Mouse (Mus musculus): ENCODE results near the gene Mthfd1l. TPM values are rescaled to one million over a fixed set of nuclear protein-coding genes. Genes with fewer than 3 reads are reported as not detected.
A peak's percentile ranks its signal among the peaks of the same experiment; 100 is the strongest.

Gene Mthfd1l
- polyA plus RNA-seq, 1 experiment from 2014 or later: 10.0 TPM

- no peak overlapping the region for H3K27ac ChIP-seq (replicated peaks)
- H3K36me3 ChIP-seq: peaks cover 17% of the 10 kb centered on the region
Observed at GRCm38 (mm10) chr10:3978792-3979488, 6.0 kb downstream of the Mthfd1l start.

GRCm38 (mm10) chr10:3980231-3980630 lies 7.3 kb downstream of the Mthfd1l start:
- Histone ChIP-seq H3K27me3 (no peaks in the 10 kb centered on the region), H3K9ac (no peak overlapping the region), H3K36me3 (peaks cover 17% of the 10 kb centered on the region), H3K27ac (replicated peaks) (no peak overlapping the region), H3K4me2 (replicated peaks) (no peak overlapping the region), H3K4me3 (replicated peaks) (no peak overlapping the region), H3K9me3 (replicated peaks) (no peaks in the 10 kb centered on the region), H3K4me1 (peaks cover 12% of the 10 kb centered on the region; the same call in 1 of the 2 replicates)
- 77% methylated on average over 4 of the region's 4 CpGs for WGBS
- no peak for ATAC-seq (ENCODE audit: insufficient number of reproducible peaks, low FRiP score, low TSS enrichment, low read depth)

More at GRCm38 (mm10) chr10:3978792-3979488, 6.0 kb downstream of the Mthfd1l start:
- Histone ChIP-seq H3K4me3 (replicated peaks) (no peak overlapping the region), H3K27me3 (no peaks in the 10 kb centered on the region), H3K4me1 (peaks cover 12% of the 10 kb centered on the region; the same call in 1 of the 2 replicates), H3K9me3 (replicated peaks) (no peaks in the 10 kb centered on the region), H3K9ac (no peak overlapping the region), H3K4me2 (replicated peaks) (no peak overlapping the region)
- 92% methylated on average over 5 of the region's 5 CpGs for WGBS
- no peak for ATAC-seq (ENCODE audit: insufficient number of reproducible peaks, low FRiP score, low TSS enrichment, low read depth)

- Histone ChIP-seq H3K9ac (no peak overlapping the region), H3K27me3 (no peaks in the 10 kb centered on the region), H3K4me2 (replicated peaks) (no peak overlapping the region), H3K4me1 (no peaks in the 10 kb centered on the region), H3K27ac (replicated peaks) (no peak overlapping the region), H3K4me3 (replicated peaks) (no peak overlapping the region), H3K36me3 (peaks cover 19% of the 10 kb centered on the region), H3K9me3 (replicated peaks) (no peaks in the 10 kb centered on the region)
- 91% methylated on average over 6 of the region's 6 CpGs for WGBS
- ATAC-seq (ENCODE audit: insufficient number of reproducible peaks, low FRiP score, low TSS enrichment, low read depth): no peak
Observed at GRCm38 (mm10) chr10:3990295-3990883, 17.5 kb downstream of the Mthfd1l start.

GRCm38 (mm10) chr10:3993365-3994102 lies 20.6 kb downstream of the Mthfd1l start:
- no peaks in the 10 kb centered on the region for H3K27me3 ChIP-seq
- H3K9me3 ChIP-seq (replicated peaks): no peaks in the 10 kb centered on the region
- no peak overlapping the region for H3K9ac ChIP-seq
- ATAC-seq (ENCODE audit: insufficient number of reproducible peaks, low FRiP score, low TSS enrichment, low read depth): no peak
- H3K4me2 ChIP-seq (replicated peaks): no peak overlapping the region
- H3K4me3 ChIP-seq (replicated peaks): no peak overlapping the region
- H3K36me3 ChIP-seq: peaks cover 19% of the 10 kb centered on the region
- 83% methylated on average over 8 of the region's 8 CpGs for WGBS
- no peak overlapping the region for H3K27ac ChIP-seq (replicated peaks)
- no peaks in the 10 kb centered on the region for H3K4me1 ChIP-seq

- Histone ChIP-seq H3K4me1 (no peaks in the 10 kb centered on the region), H3K4me3 (replicated peaks) (no peak overlapping the region), H3K36me3 (peaks cover 9% of the 10 kb centered on the region; the same call in 1 of the 2 replicates), H3K27me3 (no peaks in the 10 kb centered on the region), H3K27ac (replicated peaks) (no peak overlapping the region), H3K4me2 (replicated peaks) (no peak overlapping the region), H3K9ac (no peak overlapping the region), H3K9me3 (replicated peaks) (no peaks in the 10 kb centered on the region)
- 76% methylated on average over 4 of the region's 4 CpGs for WGBS
- no peak for ATAC-seq (ENCODE audit: insufficient number of reproducible peaks, low FRiP score, low TSS enrichment, low read depth)
Observed at GRCm38 (mm10) chr10:3995277-3995676, 22.4 kb downstream of the Mthfd1l start.

- H3K4me3 ChIP-seq (replicated peaks): no peak overlapping the region
- H3K4me1 ChIP-seq: no peaks in the 10 kb centered on the region
- ATAC-seq (ENCODE audit: insufficient number of reproducible peaks, low FRiP score, low TSS enrichment, low read depth): peak; percentile 55; the same call in 1 of the 2 replicates
- H3K27me3 ChIP-seq: no peaks in the 10 kb centered on the region
- peak overlapping the region; percentile 49; the same call in 1 of the 2 replicates for H3K27ac ChIP-seq (replicated peaks)
- H3K9ac ChIP-seq: no peak overlapping the region
- 44% methylated on average over 15 of the region's 15 CpGs for WGBS
- 0 out of 2 replicates have a peak, but pooled peaks cover 4% of the 10 kb centered on the region for H3K36me3 ChIP-seq
- no peak overlapping the region for H3K4me2 ChIP-seq (replicated peaks)
- H3K9me3 ChIP-seq (replicated peaks): no peaks in the 10 kb centered on the region
Observed at GRCm38 (mm10) chr10:3996170-3996876, 23.4 kb downstream of the Mthfd1l start.

- Histone ChIP-seq H3K9me3 (replicated peaks) (no peaks in the 10 kb centered on the region), H3K4me3 (replicated peaks) (no peak overlapping the region), H3K9ac (no peak overlapping the region), H3K27me3 (no peaks in the 10 kb centered on the region), H3K27ac (replicated peaks) (no peak overlapping the region), H3K4me2 (replicated peaks) (no peak overlapping the region), H3K36me3 (0 out of 2 replicates have a peak, but pooled peaks cover 3% of the 10 kb centered on the region), H3K4me1 (no peaks in the 10 kb centered on the region)
- 73% methylated on average over 7 of the region's 7 CpGs for WGBS
- no peak for ATAC-seq (ENCODE audit: insufficient number of reproducible peaks, low FRiP score, low TSS enrichment, low read depth)
Observed at GRCm38 (mm10) chr10:3997851-3998426, 25.0 kb downstream of the Mthfd1l start.

GRCm38 (mm10) chr10:4002711-4003110 lies 29.8 kb downstream of the Mthfd1l start:
- no peak overlapping the region for H3K4me2 ChIP-seq (replicated peaks)
- no peak overlapping the region for H3K4me3 ChIP-seq (replicated peaks)
- H3K4me1 ChIP-seq: peaks cover 12% of the 10 kb centered on the region
- ATAC-seq (ENCODE audit: insufficient number of reproducible peaks, low FRiP score, low TSS enrichment, low read depth): no peak
- no peaks in the 10 kb centered on the region for H3K36me3 ChIP-seq
- no peaks in the 10 kb centered on the region for H3K9me3 ChIP-seq (replicated peaks)
- no peak overlapping the region for H3K27ac ChIP-seq (replicated peaks)
- H3K9ac ChIP-seq: no peak overlapping the region
- WGBS: 77% methylated on average over 5 of the region's 5 CpGs
- no peaks in the 10 kb centered on the region for H3K27me3 ChIP-seq

GRCm38 (mm10) chr10:4005191-4005590 lies 32.3 kb downstream of the Mthfd1l start:
- ATAC-seq (ENCODE audit: insufficient number of reproducible peaks, low FRiP score, low TSS enrichment, low read depth): no peak
- Histone ChIP-seq H3K4me1 (peaks cover 12% of the 10 kb centered on the region), H3K27ac (replicated peaks) (no peak overlapping the region)

GRCm38 (mm10) chr10:4006296-4007015 lies 33.5 kb downstream of the Mthfd1l start:
- WGBS: 35% methylated on average over 7 of the region's 7 CpGs
- no peak overlapping the region for H3K4me3 ChIP-seq (replicated peaks)
- H3K9ac ChIP-seq: no peak overlapping the region
- no peaks in the 10 kb centered on the region for H3K27me3 ChIP-seq
- peak; percentile 79; the same call in 1 of the 2 replicates for ATAC-seq (ENCODE audit: insufficient number of reproducible peaks, low FRiP score, low TSS enrichment, low read depth)
- H3K36me3 ChIP-seq: no peaks in the 10 kb centered on the region
- H3K4me1 ChIP-seq: peaks cover 12% of the 10 kb centered on the region
- peak overlapping the region; percentile 65; the same call in 1 of the 2 replicates for H3K27ac ChIP-seq (replicated peaks)
- no peaks in the 10 kb centered on the region for H3K9me3 ChIP-seq (replicated peaks)
- no peak overlapping the region for H3K4me2 ChIP-seq (replicated peaks)

More at GRCm38 (mm10) chr10:4005191-4005590, 32.3 kb downstream of the Mthfd1l start:
- Histone ChIP-seq H3K36me3 (no peaks in the 10 kb centered on the region), H3K4me2 (replicated peaks) (no peak overlapping the region), H3K27me3 (no peaks in the 10 kb centered on the region), H3K4me3 (replicated peaks) (no peak overlapping the region), H3K9ac (no peak overlapping the region), H3K9me3 (replicated peaks) (no peaks in the 10 kb centered on the region)
- WGBS: 62% methylated on average over 7 of the region's 7 CpGs

All from embryonic facial prominence, embryonic 15.5 days (tissue).